Comparison of ENCODE assay signal across 8 mouse cellular contexts in the genomic region with DNA sequence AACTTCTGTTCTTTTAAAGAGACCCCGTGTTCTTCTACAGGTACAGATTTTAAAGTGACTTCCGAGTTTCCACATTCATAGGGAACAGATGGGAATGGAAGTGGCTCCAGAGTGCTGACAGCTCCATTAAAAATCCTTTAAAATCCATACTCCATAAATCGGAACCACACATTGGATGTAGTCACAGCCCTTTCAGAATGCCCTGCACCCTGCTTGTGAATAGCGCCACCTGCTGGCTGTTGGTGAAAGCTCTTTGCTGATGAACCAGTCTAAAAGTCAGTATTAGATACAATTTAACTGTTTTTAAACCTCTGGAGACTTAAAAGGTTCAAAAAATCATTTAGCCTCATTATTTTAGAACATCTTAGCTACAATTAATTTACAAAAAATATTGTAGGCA.
DNase-seq lines count a peak whose midpoint lies in the region; ATAC-seq and TF ChIP-seq lines count a peak whose summit lies in the region.

No protein-coding gene starts in this region.

- 29% methylated on average over 4 of the region's 4 CpGs for WGBS in spleen, adult 2 months

- ATAC-seq in CD4-positive, CD25-positive, alpha-beta regulatory T cell, adult 4 months, result peak; percentile 49
- peak; percentile 60 for ATAC-seq in common myeloid progenitor, adult 5-6 weeks (replicated peaks; ENCODE audit: low read depth, poor library complexity, severe bottlenecking)
- no peak for ATAC-seq in erythroid progenitor cell, adult 5-6 weeks (replicated peaks; ENCODE audit: low FRiP score, poor library complexity, severe bottlenecking)

- no peak for TF ChIP-seq POLR2A in spleen, adult 2 months (IDR thresholded peaks at IDR 0.05; ENCODE audit: low read depth, low read length)

- peak; percentile 69; the same call in 1 of the 2 replicates for TF ChIP-seq CTCF in spleen, adult 2 months (IDR thresholded peaks at IDR 0.05; ENCODE audit: extremely low read depth, insufficient read depth, insufficient read length, insufficient replicate concordance)

- no peaks in the 10 kb centered on the region for H3K27me3 ChIP-seq in spleen, adult 2 months (ENCODE audit: control insufficient read depth, insufficient read depth, low read length)

- no peak overlapping the region for H3K4me3 ChIP-seq in spleen, adult 2 months (ENCODE audit: extremely low read depth, insufficient read depth, insufficient read length)

- H3K36me3 ChIP-seq in spleen, adult 2 months (ENCODE audit: control insufficient read depth, insufficient read depth, low read length), result no peaks in the 10 kb centered on the region

- peak; percentile 77 for DNase-seq in ZHBTc4 (ENCODE audit: low read depth, low spot score)
- DNase-seq in heart, postnatal 4 days, result peak; percentile 86
- DNase-seq in layer of hippocampus, adult 9-11 months, result peak; percentile 39
- peak; percentile 68 to 84 for DNase-seq in lung, postnatal 4 days
- peak; percentile 23 to 54 for DNase-seq in spleen, adult 2 months (ENCODE audit: low read depth in 1 of 2, low spot score in 2 of 2)

- no peaks in the 10 kb centered on the region for H3K4me1 ChIP-seq in spleen, adult 2 months (ENCODE audit: control insufficient read depth, insufficient read depth, insufficient read length)

- H3K27ac ChIP-seq in spleen, adult 2 months (ENCODE audit: insufficient read depth, low read length), result no peak overlapping the region
